Mouse (Mus musculus) CH12.LX (cell line): ENCODE data around the gene Prkcd.

ENCODE experiments used
- BHLHE40 ChIP-seq: IDR thresholded peaks from 2 replicates; pipeline ENCODE4 v1.6.1; 2011; ENCODE audit warnings: mild to moderate bottlenecking, low read depth, low read length, improper control_type of control experiment
- CHD2 ChIP-seq: IDR thresholded peaks from 2 replicates; pipeline ENCODE4 v1.6.1; 2011; ENCODE audit warnings: low read length, improper control_type of control experiment
- CTCF ChIP-seq, 2 experiments: IDR thresholded peaks in 1 of 2; conservative IDR thresholded peaks in 1 of 2; 2 replicates each; pipeline ENCODE4 v1.5.1; 2011 to 2012; ENCODE audit warnings: low read depth in 2 of 2, low read length in 2 of 2, improper control_type of control experiment in 1 of 2, inconsistent platforms in 1 of 2, mild to moderate bottlenecking in 1 of 2, moderate library complexity in 1 of 2
- EP300 ChIP-seq: IDR thresholded peaks from 2 replicates; pipeline ENCODE4 v1.6.1; 2011; ENCODE audit warnings: low read length, improper control_type of control experiment
- ETS1 ChIP-seq: conservative IDR thresholded peaks from 2 replicates; pipeline ENCODE4 v1.6.1; 2012; ENCODE audit warnings: low read depth, mild to moderate bottlenecking, inconsistent platforms, low read length, improper control_type of control experiment, moderate library complexity
- HCFC1 ChIP-seq: IDR thresholded peaks from 2 replicates; pipeline ENCODE4 v1.6.1; 2012; ENCODE audit warnings: low read depth, mild to moderate bottlenecking, inconsistent platforms, low read length, improper control_type of control experiment
- IRF4 ChIP-seq: IDR thresholded peaks from 2 replicates; pipeline ENCODE4 v1.6.1; 2014; ENCODE audit warnings: low read depth, mild to moderate bottlenecking, inconsistent platforms, low read length, improper control_type of control experiment
- JUND ChIP-seq: conservative IDR thresholded peaks from 2 replicates; pipeline ENCODE4 v1.6.1; 2011; ENCODE audit warnings: low read depth, low read length, improper control_type of control experiment
- KAT2A ChIP-seq: IDR thresholded peaks from 2 replicates; pipeline ENCODE4 v1.6.1; 2012; ENCODE audit warnings: low read length, improper control_type of control experiment, inconsistent platforms; ENCODE audit not compliant: insufficient replicate concordance
- MAX ChIP-seq: IDR thresholded peaks from 2 replicates; pipeline ENCODE4 v1.6.1; 2011; ENCODE audit warnings: low read length, improper control_type of control experiment
- MYC ChIP-seq: IDR thresholded peaks from 2 replicates; pipeline ENCODE4 v1.6.1; 2011; ENCODE audit warnings: low read depth, mild to moderate bottlenecking, improper control_type of control experiment, low read length
- POLR2A ChIP-seq: IDR thresholded peaks from 2 replicates; pipeline ENCODE4 v1.6.1; 2011; ENCODE audit warnings: low read depth, mild to moderate bottlenecking, improper control_type of control experiment, low read length
- USF1 ChIP-seq: IDR thresholded peaks from 2 replicates; pipeline ENCODE4 v1.6.1; 2014; ENCODE audit warnings: low read depth, mild to moderate bottlenecking, inconsistent platforms, low read length, improper control_type of control experiment

GRCm38 (mm10) chr14:30653943-30654659, 28.1 kb upstream of the Prkcd start, which contains the start of gene Rft1:
- TF ChIP-seq MYC (no peak), EP300 (no peak), CTCF (conservative IDR thresholded peaks at IDR 0.05 in 1 of 2, IDR thresholded peaks at IDR 0.05 in 1 of 2; ENCODE audit: low read depth in 2 of 2, low read length in 2 of 2) (no peak), JUND (no peak), BHLHE40 (no peak), ETS1 (no peak), MAX (0 out of 2 replicates have a peak, but pooled peaks have one; percentile 27), USF1 (no peak), POLR2A (peak; percentile 97), KAT2A (no peak; the same call in 1 of the 2 replicates), CHD2 (no peak), IRF4 (peak; percentile 22; the same call in 1 of the 2 replicates), HCFC1 (peak; percentile 83)
